Mouse (Mus musculus) kidney, postnatal 14 days (tissue): Measurements from ENCODE around the gene Slc34a3.
A peak's percentile ranks its signal among the peaks of the same experiment; 100 is the strongest.

Experiments used
- DNase-seq: peaks from one replicate; pipeline ENCODE4 v3.0.0; 2022; ENCODE audit warnings: mixed read lengths

Slc34a3 gene

DNA sequence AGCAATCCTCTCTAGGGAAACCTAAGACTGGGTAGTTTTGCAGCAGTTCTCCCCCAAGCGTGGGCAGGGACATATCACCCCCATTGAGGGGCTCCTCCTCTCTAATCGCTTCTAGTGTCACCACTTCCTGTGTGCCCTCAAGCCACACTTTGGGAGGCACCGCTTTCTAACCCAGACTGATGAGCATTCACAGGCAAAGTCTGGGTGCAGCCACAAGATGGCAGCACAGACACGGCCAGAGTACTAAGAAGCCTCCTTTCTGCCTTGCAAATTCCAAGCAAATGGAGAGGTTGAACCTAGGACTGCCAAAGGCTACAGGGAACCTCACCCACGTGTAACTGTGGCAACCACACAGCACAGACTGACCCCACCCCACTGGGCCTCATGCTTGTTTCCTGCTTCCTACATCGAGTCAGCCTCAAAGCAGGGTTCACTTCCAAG lies 40.8 kb downstream of the Slc34a3 start:
- peak; percentile 91 for DNase-seq

DNA sequence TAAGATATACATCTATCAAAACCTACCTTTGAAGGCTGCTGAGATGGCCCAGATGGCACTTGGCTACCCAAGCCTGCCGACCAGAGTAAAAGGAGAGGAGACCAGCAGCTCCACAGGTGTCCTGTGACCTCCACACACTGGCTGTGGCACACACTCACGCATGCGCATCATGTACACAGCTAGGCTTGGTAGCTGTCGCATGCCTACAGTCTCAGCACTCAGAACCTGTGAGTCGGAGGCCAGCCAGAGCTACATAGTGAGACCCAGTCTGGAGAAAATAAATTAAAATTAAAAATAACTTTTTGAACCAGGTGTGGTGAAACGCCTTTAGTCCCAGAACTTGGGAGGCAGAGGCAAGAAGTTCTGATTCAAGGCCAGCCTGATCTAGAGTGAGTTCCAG lies 46.3 kb downstream of the Slc34a3 start:
- no peak for DNase-seq

DNA sequence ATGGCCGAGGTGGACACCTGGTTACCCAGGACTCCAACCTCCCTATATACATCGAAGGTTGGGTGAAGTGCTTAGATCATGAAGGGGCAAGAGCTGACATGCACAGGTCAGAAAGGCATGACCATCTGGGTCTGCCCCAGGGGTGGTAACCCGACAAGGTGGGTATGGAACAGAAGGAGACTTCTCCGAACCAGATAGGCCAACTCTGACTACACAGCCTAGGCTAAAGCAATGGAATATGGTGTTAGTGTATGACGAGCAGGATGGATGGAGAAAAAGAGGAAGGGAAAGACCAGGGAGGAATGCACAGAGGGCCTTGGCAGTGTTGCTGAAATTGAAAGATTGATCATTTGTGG lies 47.6 kb downstream of the Slc34a3 start:
- DNase-seq = no peak

DNA sequence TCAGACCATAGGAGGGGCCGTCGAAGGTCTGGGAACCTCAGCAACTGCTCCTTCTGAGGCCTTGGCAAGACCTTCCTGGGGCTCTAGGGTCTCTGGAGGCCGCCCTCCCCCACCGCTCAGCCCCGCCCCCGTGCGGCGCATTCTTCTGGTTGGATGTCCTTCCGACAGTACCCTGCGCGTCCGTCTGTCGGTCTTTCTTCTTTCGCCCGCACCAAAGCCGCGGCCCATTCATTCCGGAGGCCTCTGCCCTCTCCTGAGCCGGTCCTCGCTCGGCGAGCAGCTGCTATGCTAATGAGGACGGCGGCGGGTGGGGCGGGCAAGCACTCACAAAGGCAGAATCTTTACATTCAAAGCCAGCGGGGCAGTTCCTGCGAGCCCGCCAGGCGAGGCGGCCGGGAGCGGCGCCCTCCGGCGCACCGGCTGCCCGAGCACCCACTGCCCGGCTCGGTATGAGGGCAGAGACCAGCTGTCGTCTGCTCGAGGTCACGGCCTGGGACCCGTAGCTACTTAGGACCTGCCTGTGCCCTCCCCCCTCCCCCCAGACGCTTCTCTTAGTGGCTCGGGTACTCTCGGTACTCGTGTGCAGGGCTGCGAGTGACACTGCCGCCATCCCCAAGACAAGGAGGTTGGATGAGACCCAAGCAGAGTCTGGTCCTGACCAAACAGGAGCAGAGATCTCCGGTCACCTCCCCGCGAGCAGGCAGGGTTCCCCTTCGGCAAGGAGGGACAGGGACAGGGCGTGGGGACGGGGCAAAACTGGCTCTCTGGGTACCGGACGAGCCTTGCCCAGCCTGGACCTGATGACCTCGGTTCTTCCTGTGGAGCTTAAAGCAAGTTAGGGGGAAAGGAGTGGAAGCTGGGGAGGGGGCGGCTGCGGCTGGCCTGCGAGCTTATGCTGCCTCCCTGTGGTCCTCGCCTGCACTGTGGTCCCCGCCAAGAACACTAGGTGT lies 48.3 kb downstream of the Slc34a3 start:
- peak; percentile 75 for DNase-seq

DNA sequence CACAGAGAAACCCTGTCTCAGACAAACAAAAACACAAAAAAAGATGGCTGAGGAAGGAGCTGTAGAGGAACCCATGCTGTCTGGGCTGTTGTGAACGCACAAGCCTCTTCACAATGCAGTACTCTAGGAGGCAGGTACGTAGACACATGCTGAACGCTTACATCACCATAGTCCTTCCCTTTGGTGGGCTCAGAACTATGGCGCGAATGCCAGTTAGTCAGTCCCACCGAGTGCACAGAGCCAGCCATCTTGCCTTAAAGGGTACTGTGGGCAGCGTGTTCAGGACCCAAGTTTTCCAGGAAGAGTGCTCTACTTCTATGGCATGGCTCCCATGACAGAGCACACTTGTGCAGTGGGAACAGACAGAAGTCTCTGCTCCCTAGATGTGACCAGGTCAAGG lies 49.7 kb downstream of the Slc34a3 start:
- no peak for DNase-seq

DNA sequence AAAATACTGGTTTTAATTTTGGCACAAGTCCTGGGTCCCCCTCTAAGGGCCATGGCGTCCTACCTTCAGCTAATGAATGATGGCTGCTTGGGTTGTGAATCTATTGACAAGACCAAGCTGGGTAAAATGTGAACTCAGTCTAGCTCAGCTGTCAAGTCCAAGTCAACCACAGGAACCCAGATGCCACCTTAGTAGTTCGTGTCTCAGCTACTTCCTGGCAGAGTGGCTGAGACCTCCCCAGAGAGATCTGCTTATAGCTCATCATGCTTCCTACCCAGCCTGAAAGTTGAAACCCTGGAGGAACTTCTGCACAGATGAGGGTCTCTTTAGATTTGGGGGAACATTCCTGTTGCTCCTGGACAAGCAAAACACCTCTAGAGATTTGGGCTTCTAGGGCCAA lies 50.8 kb downstream of the Slc34a3 start:
- no peak for DNase-seq

DNA sequence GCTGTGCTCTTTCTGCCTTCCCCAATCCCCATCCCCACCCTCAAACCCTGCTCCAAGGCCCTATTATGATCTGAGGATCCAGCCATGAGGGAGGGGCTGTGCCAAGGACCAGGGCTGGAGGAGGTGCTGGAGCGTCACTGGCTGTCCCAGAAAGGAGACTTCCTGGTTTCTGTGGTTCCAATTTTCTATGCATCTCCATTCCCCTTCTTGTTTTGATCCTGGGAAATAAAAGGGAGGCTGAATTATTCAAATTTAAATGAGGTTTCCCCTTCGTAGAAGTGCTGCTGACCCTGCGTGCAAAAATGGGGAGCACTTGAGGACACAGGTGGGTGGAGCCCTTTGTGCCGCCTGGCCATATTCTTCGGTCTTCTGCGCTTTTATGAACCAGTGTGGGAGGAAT lies 51.5 kb downstream of the Slc34a3 start:
- DNase-seq = no peak

DNA sequence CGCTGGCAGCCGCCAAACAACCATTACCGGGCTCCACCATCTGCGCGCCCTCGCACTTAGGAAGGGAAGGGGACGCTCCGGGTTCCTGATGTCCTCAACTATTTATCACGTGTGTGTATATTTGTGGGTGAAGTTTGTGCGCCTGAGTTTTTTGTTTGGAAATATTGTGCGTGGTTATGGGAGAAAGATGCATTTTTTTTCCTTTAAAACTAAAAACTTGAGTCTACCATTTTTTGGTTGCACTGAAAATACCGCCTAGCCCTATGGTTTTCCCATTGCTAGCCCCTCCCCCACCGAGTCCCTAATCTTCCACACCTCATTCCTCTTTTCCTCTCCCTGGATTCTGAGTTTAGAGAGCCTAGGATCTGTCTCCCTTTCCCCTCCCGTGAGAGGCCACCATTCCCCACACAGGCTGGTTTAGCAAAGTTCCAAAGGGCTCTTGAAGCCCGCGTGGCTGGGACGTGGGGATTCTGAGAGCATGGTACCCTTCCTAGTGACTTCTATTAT lies 52.2 kb downstream of the Slc34a3 start:
- no peak for DNase-seq

DNA sequence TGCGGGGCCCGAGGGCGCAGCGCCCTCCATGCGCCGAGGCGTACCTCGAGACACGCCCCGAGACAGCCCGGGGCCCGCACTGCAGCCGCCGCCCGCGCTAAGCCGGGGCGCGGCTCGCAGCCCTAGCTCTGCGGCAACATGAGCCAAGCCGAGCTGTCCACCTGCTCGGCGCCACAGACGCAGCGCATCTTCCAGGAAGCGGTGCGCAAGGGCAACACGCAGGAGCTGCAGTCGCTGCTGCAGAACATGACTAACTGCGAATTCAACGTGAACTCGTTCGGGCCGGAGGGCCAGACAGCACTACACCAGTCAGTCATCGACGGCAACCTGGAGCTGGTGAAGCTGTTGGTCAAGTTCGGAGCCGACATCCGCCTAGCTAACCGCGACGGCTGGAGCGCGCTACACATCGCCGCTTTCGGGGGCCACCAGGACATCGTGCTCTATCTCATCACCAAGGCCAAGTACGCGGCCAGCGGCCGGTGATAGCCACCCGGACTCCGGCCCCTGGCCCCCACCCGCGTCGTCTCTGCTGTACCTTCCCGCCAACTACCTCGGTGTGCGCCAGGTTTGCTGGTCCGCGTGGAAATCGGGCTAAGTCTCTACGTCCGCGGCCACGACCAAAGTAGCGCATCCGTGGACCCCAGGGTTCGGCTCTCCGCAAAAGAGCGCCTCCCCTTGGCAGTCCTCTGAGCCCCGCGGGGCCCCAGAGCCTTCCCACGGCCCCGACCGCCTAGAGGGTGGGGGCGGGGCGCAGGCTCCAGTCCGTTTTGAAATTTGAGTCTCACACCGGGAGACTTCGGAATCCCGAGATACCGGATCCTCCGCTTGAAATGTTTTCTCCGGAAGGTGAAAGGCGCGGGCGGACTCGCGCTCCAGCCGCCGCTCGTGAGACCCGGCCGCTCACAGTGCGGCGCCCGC lies 52.9 kb downstream of the Slc34a3 start:
- peak; percentile 60 for DNase-seq

DNA sequence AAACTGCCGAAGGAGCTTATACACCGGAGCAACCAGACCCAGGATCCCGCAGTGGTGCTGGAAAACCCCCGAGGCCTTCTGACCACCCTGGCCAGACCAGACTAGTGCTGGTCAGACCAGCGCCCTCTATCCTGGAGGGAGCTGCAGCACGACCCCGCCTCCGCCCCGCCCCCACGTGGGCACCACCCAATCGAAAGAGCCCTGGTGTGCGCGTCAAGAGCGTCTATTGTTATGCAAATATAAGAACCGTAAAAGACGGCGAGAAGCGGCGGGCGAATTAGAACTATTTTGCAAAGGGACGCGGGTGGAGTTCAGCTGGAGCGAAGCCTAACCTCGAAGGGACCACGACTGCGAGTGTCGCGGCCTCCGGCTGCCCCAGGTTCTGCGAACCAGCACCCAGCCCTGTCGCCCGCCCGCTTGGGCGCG lies 53.7 kb downstream of the Slc34a3 start, which contains the start of gene Nrarp:
Gene Nrarp, plus strand, starts transcription at position 281 of the 426 bp plus-strand sequence.
- peak; percentile 95 for DNase-seq

DNA sequence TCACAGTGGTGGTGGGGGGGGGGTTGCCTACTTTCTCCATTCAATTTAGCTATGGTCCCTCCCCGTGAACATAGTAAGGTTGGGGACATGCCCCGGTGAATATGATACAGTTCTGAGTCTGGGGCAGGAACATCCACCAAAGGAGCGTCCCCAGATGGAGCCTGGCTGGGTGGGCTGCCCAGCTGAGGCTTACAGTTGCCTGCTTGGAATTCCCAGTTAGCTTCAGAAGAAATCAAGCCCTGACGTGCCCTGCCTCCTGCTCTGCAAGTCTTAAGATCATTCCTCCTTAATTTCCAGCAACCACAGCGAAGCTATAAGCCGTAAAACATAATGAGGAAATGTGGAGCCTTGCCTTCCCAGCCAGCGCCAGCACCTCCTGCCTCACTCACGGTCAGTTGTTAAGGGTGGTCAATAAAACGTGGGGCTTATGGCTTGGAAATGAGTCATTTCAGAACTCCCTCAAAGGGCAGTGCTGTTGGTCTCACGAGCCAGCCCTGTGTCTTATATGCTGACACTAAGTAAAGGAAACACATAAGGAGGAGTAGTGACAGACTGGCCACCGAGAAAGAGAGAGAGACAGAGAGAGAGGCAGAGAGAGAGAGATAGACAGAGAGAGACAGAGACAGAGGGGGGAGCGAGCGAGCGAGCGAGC lies 54.5 kb downstream of the Slc34a3 start:
- DNase-seq = no peak
